In the genomic region with DNA sequence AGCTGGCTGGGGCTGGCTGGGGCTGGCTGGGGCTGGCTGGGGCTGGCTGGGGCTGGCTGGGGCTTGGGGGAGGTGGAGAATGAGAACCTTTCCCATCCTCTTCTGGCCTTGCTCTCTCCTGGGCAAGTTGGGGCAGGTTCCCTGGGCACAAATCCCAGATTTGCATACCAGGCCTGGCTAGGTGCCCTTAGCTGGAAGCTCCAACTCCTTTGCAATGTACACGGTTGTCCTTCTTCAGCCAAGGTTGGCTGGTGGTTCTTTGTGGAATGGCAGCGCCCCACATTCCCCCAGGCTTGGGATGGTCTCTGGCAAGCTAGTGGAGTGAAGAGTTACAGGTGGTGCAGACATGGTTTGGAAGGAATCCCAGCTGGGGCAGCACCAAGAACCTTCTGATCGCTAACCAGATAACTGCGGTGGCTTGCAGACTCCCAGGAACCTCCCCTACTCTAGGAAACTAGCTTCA, we compare ENCODE assay signal across 9 mouse cellular contexts.
DNase-seq lines count a peak whose midpoint lies in the region; ATAC-seq and TF ChIP-seq lines count a peak whose summit lies in the region.
"Had no signal": no experiment of that assay in that cellular context is flagged by ENCODE, and none has a peak within 500 bp of the region (broad histone marks: within the 10 kb centered on the region; RNA-seq: fewer than 3 reads in every experiment).

No protein-coding gene starts in this region.

- H3K4me1 ChIP-seq in embryonic facial prominence, embryonic 13.5 days, result peaks cover 8% of the 10 kb centered on the region
- no peaks in the 10 kb centered on the region for H3K4me1 ChIP-seq in embryonic facial prominence, embryonic 10.5 days
- peaks cover 3 to 11% of the 10 kb centered on the region in 2 experiments for H3K4me1 ChIP-seq in CH12.LX (ENCODE audit: control insufficient read depth in 1 of 2, insufficient read depth in 2 of 2)
- no peaks in the 10 kb centered on the region for H3K4me1 ChIP-seq in liver, embryonic 12.5 days
- H3K4me1 ChIP-seq: liver, embryonic 15.5 days had no signal

- H3K9ac ChIP-seq in embryonic facial prominence, embryonic 13.5 days, result no peak overlapping the region
- peak overlapping the region; percentile 26; the same call in 1 of the 2 replicates for H3K9ac ChIP-seq in CH12.LX (ENCODE audit: insufficient read depth, low read depth)
- H3K9ac ChIP-seq in liver, embryonic 12.5 days, result no peak overlapping the region
- H3K9ac ChIP-seq: liver, embryonic 15.5 days had no signal

- in situ Hi-C loops in CH12.LX (cut with MboI; ENCODE audit: low pct_ligation_motif_present, low pct_unique_long_range_greater_than_20kb, low sequenced_read_pairs), result loop anchor here (10.0 kb wide), 1 partner anchor 60 kb away; no protein-coding TSS in a partner anchor

- no peak for DNase-seq in embryonic facial prominence, embryonic 10.5 days (ENCODE audit: low spot score)
- no peak for DNase-seq in CH12.LX (ENCODE audit: extremely low read depth)
- DNase-seq in cerebellum, postnatal 36 days, result peak; percentile 40 to 42
- DNase-seq in kidney, postnatal 14 days, result peak; percentile 57
- no peak for DNase-seq in embryo, embryonic 11 days
- DNase-seq in thymus, postnatal 10 days (ENCODE audit: low spot score in 2 of 2), result no peak

- TF ChIP-seq POLR2A in CH12.LX (IDR thresholded peaks at IDR 0.05; ENCODE audit: low read depth, low read length), result no peak

- no peak for TF ChIP-seq CTCF in CH12.LX (conservative IDR thresholded peaks at IDR 0.05 in 1 of 2, IDR thresholded peaks at IDR 0.05 in 1 of 2; ENCODE audit: low read depth in 2 of 2, low read length in 2 of 2)

- TF ChIP-seq RAD21 in CH12.LX (IDR thresholded peaks at IDR 0.05; ENCODE audit: low read depth, low read length), result no peak

- ATAC-seq in embryonic facial prominence, embryonic 13.5 days (ENCODE audit: insufficient number of reproducible peaks, insufficient read depth, low FRiP score, low TSS enrichment, low read depth), result peak; percentile 59; the same call in 1 of the 2 replicates
- no peak for ATAC-seq in liver, embryonic 12.5 days

- peak overlapping the region; percentile 34; the same call in 1 of the 2 replicates for H3K27ac ChIP-seq in embryonic facial prominence, embryonic 13.5 days
- H3K27ac ChIP-seq in embryonic facial prominence, embryonic 10.5 days (replicated peaks), result no peak overlapping the region; the same call in 1 of the 2 replicates
- no peak overlapping the region for H3K27ac ChIP-seq in CH12.LX (ENCODE audit: insufficient read depth, low read depth)
- no peak overlapping the region for H3K27ac ChIP-seq in liver, embryonic 12.5 days
- H3K27ac ChIP-seq: liver, embryonic 15.5 days had no signal

- H3K36me3 ChIP-seq in embryonic facial prominence, embryonic 13.5 days, result no peaks in the 10 kb centered on the region
- H3K36me3 ChIP-seq in embryonic facial prominence, embryonic 10.5 days (replicated peaks), result no peaks in the 10 kb centered on the region
- H3K36me3 ChIP-seq in CH12.LX (replicated peaks in 1 of 2; ENCODE audit: control insufficient read depth in 1 of 2, insufficient read depth in 1 of 2, low read length in 1 of 2), result no peaks in the 10 kb centered on the region
- no peaks in the 10 kb centered on the region for H3K36me3 ChIP-seq in liver, embryonic 12.5 days
- H3K36me3 ChIP-seq: liver, embryonic 15.5 days had no signal

- no peak for TF ChIP-seq EP300 in CH12.LX (IDR thresholded peaks at IDR 0.05; ENCODE audit: low read length)

- H3K4me2 ChIP-seq in embryonic facial prominence, embryonic 13.5 days, result no peak overlapping the region
- H3K4me2 ChIP-seq in CH12.LX (ENCODE audit: insufficient read depth, low read depth, poor library complexity, severe bottlenecking), result no peak overlapping the region
- H3K4me2 ChIP-seq in liver, embryonic 12.5 days, result no peak overlapping the region
- H3K4me2 ChIP-seq: liver, embryonic 15.5 days had no signal

- H3K79me2 ChIP-seq in CH12.LX (replicated peaks; ENCODE audit: control insufficient read depth, extremely low read depth, insufficient read depth, poor library complexity, severe bottlenecking), result no peaks in the 10 kb centered on the region

- H3K9me3 ChIP-seq in embryonic facial prominence, embryonic 13.5 days, result no peaks in the 10 kb centered on the region
- no peaks in the 10 kb centered on the region for H3K9me3 ChIP-seq in embryonic facial prominence, embryonic 10.5 days
- no peaks in the 10 kb centered on the region for H3K9me3 ChIP-seq in CH12.LX (replicated peaks; ENCODE audit: low read length)
- no peaks in the 10 kb centered on the region for H3K9me3 ChIP-seq in liver, embryonic 12.5 days (replicated peaks)
- H3K9me3 ChIP-seq: liver, embryonic 15.5 days had no signal

- 75% methylated on average over 4 of the region's 4 CpGs for WGBS in embryonic facial prominence, embryonic 13.5 days
- 92% methylated on average over 4 of the region's 4 CpGs for WGBS in embryonic facial prominence, embryonic 10.5 days
- 72% methylated on average over 4 of the region's 4 CpGs for WGBS in liver, embryonic 12.5 days (ENCODE audit: insufficient replicate concordance)

- dilution Hi-C loops in CH12.LX (cut with MboI; ENCODE audit: extremely low pct_ligation_motif_present, extremely low pct_unique_long_range_greater_than_20kb, low sequenced_read_pairs), result no loop called here

- H3K4me3 ChIP-seq in embryonic facial prominence, embryonic 13.5 days, result no peak overlapping the region
- no peak overlapping the region for H3K4me3 ChIP-seq in embryonic facial prominence, embryonic 10.5 days
- H3K4me3 ChIP-seq in CH12.LX (replicated peaks in 1 of 3; ENCODE audit: low read depth in 2 of 3, low read length in 2 of 3, poor library complexity in 1 of 3), result no peak overlapping the region
- H3K4me3 ChIP-seq in liver, embryonic 12.5 days, result no peak overlapping the region
- H3K4me3 ChIP-seq: liver, embryonic 15.5 days had no signal

- H3K27me3 ChIP-seq in embryonic facial prominence, embryonic 13.5 days, result no peaks in the 10 kb centered on the region
- H3K27me3 ChIP-seq in embryonic facial prominence, embryonic 10.5 days (replicated peaks; ENCODE audit: low read depth, poor library complexity, severe bottlenecking), result no peaks in the 10 kb centered on the region
- no peaks in the 10 kb centered on the region for H3K27me3 ChIP-seq in CH12.LX (replicated peaks)
- H3K27me3 ChIP-seq in liver, embryonic 12.5 days (replicated peaks), result no peaks in the 10 kb centered on the region
- H3K27me3 ChIP-seq: liver, embryonic 15.5 days had no signal

TF ChIP-seq in CH12.LX, 34 proteins besides CTCF, POLR2A, EP300 and RAD21:
- TF ChIP-seq ELF1 (IDR thresholded peaks at IDR 0.05; ENCODE audit: low read depth, low read length), result no peak

Comparison
In these comparisons a context has a peak if more than half of its experiments do, and no peak if none do; other contexts are left out.
1. DNase-seq: peak in cerebellum, postnatal 36 days (2 of 2) and kidney, postnatal 14 days (single experiment); none in embryonic facial prominence, embryonic 10.5 days (single experiment), CH12.LX (single experiment), embryo, embryonic 11 days (single experiment) and thymus, postnatal 10 days (0 of 2).